Mouse (Mus musculus): ENCODE measurements at regions not wholly inside any gene's neighbourhood (a gene's known extent, or its start where the extent isn't known, plus 50 kb on each side); places are given as distances from the start of the nearest gene placed in this dataset.

GRCm38 (mm10) chr3:102682424-102682823 lies 51.9 kb upstream of the Tspan2 start:
- no peak for TF ChIP-seq CTCF (IDR thresholded peaks at IDR 0.05; ENCODE audit: borderline replicate concordance, insufficient read depth, low read length)
- TF ChIP-seq POLR2A (IDR thresholded peaks at IDR 0.05; ENCODE audit: low read depth, low read length) = no peak
